Mouse (Mus musculus) cerebellum, adult 11-12 months (tissue): Measurements from ENCODE around the gene Kcnab1.

Experiments used
- DNase-seq: peaks from one replicate; pipeline ENCODE4 v3.0.0; 2022

The Kcnab1 gene

DNA sequence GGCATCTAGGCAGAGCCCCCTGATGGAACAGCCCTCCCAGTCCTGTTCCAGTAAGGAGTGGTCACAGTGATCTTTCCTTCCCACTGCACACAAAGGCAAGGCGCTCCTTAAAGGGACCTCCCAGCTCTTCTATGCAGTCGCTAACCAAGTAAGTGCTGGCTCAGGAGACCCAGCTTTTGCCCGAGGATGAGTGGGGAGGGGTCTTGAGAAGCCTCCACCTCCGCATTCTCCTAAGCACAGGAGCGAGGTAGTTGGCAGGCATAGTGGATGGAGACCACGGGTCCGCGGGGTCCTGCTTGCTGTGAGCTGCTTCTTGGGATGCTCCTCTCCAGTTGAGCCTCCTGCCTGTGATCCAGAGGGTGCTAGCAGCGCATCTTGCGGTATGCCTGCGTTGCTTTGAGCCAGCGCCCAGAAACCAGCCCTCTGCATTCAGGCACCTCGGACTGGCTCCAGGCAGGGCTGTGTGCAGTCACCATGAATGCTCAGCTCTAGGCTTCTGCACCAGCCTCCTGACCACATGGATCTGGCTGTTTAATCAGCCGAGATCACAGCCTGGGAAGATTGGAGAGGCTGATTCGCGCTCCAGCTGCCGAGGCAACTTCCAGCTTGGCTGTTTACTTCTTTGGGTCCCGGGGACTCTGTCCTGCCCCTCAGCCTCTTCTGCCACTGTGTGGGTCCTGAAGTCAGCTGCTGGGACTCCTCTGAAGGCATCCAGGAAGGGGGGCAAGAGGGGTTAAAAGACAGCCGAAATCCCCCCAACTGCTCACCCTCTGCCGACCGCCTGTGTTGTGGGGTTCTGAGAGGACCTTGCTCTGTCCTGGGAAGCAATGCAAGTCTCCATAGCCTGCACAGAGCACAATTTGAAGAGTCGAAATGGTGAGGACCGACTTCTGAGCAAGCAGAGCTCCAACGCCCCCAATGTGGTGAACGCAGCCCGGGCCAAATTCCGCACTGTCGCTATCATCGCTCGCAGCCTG lies at the start of gene Kcnab1:
TSS of gene Kcnab1 (plus strand) at position 440 of the 977 bp plus-strand sequence.
- peak; percentile 72 for DNase-seq

DNA sequence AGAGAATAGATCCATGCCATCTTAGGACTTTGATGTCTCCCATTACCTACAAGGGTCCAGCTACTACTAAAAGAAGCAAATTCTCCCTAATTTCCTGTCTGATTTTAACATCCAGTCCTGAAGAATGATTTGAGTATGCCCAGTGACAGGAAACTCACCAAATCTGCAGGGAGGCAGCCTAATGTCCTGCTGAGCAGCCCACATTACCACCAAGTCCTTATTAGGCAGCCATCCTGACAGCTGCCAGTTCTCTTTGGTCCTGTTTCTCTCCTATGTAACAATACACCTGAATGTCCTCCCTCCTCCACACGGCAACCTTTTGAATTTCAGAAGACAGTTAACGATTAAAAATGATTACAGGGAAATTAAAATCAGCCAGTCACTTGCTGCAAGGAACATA lies 20.9 kb upstream of the Kcnab1 start:
- DNase-seq: no peak

GRCm38 (mm10) chr3:65104117-65104516 lies 5.1 kb upstream of the Kcnab1 start:
- DNase-seq: no peak

- no peak for DNase-seq
Measured at GRCm38 (mm10) chr3:65110190-65110589, 1.0 kb downstream of the Kcnab1 start.

DNA sequence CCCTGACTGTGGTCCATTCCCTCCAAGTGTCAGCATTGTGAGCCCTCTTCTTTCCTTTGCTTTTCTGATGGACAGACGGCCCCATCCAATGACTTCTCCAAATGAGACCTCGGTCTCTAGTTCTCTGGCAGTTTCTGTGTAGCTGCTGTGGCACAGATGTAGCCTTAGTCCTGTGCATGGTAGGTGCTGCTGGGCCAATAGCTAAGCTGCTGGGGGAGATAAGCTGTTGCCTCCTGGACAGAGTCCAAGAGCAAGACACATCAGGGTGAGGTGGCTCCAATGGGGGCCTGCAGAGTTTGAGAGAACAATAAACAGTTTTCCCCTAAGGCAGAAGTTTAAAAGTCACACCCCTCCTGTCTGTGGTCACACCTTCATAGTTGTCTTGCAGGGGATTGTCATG lies 2.0 kb downstream of the Kcnab1 start:
- no peak for DNase-seq

DNA sequence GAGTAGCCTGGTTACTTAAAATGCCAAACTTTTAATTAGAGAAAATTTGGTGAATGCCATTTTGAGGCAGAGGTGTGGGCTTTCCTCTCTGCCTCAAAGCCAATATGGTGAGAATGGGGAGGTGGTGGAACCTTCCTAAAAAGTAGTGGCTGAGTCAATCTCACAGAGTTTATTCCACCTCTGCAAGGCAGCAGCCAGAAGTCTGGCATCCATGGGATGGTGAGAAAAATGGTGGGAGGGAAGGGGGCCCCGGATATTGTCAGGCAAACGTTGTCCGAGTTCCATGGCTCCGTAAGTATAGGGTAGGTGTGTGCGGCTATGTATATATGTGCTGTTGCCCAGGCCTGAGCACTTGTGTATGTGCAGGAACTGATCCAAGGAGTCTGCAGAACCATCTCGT lies 6.0 kb downstream of the Kcnab1 start:
- DNase-seq: no peak

GRCm38 (mm10) chr3:65116958-65117357 lies 7.8 kb downstream of the Kcnab1 start:
- DNase-seq: peak; percentile 55

- DNase-seq: peak; percentile 21
Measured at GRCm38 (mm10) chr3:65117365-65117764, 8.2 kb downstream of the Kcnab1 start.

DNA sequence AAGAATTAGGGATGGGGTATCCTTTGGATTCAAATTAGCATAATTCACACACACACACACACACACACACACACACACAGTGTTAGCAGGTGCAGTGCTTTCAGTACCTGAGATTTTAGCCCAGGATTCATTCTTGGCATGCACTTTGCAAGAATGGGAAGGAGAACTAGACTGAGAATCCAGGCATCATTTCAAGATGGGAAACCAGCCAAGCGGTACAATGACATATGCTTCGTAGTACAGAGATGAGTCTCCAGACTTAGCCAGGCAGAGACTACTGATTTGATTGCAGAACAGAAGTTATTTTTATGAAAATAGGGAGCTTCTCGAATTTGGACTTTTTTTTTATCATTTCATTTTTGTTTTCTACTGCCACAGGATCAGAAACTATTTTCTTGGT lies 15.8 kb downstream of the Kcnab1 start:
- DNase-seq: peak; percentile 87

DNA sequence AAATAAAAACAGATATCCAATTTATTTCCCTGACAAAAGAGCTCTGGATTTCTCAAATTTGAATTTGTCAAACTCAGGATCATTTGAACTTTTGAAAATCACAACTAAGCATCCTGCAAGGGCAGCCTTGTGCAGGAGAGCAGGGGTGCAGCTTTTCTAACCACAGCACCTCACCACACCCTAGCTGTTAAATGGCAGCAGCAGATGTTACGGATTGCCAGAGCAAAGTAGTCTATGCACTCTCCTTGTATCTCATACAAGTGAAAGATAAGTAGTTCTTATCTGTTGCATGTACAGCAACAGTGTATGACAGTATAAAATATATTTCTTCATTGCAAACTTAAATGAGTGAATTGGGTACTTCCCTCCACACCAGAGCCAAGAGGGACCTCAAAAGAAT lies 20.4 kb downstream of the Kcnab1 start:
- DNase-seq: no peak

GRCm38 (mm10) chr3:65134931-65135330 lies 25.7 kb downstream of the Kcnab1 start:
- no peak for DNase-seq

DNA sequence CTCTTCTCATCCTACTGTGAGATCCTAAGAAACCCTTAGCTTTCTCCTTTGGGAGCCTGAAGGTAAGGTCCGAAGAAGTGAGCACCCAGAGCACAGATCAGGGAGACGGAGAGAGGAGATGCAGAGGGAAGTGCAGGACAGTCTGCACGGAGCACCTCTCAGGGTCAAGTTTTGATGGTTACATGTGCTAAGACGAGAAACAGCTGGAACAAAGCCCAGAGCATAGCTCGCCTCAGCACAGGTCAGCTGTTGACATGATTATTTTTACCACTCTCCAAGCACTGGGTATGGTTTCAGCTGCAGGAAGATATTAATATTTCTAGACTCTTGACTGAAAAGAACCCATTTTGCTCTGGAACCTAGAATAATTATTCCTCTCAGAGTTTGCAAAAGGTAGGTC lies 27.7 kb downstream of the Kcnab1 start:
- no peak for DNase-seq

GRCm38 (mm10) chr3:65138739-65139138 lies 29.6 kb downstream of the Kcnab1 start:
- no peak for DNase-seq

- DNase-seq: no peak
Measured at GRCm38 (mm10) chr3:65145152-65145551, 36.0 kb downstream of the Kcnab1 start.

- no peak for DNase-seq
Measured at GRCm38 (mm10) chr3:65151808-65152207, 42.6 kb downstream of the Kcnab1 start.

DNA sequence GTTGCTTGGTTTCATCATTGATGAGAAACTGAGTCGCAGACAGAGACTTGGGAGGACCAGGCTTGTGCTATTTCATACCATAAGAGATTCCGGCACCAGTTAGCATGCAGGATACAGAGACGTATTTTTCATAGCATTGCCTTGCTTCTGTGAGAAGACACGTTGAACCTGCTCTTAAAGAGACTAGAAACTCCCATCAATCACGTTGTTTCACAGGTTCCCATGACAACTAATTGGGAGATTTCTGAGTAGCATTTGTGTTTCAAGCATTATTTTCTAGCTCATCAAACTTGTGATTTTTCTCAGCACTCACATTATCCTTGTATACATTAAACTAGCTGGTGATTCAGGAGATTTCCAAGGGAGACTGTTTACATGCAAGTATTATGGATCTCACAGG lies 63.8 kb downstream of the Kcnab1 start:
- DNase-seq: no peak

- DNase-seq: peak; percentile 54
Measured at GRCm38 (mm10) chr3:65174564-65174963, 65.4 kb downstream of the Kcnab1 start.

- DNase-seq: peak; percentile 18
Measured at GRCm38 (mm10) chr3:65175819-65176218, 66.6 kb downstream of the Kcnab1 start.

DNA sequence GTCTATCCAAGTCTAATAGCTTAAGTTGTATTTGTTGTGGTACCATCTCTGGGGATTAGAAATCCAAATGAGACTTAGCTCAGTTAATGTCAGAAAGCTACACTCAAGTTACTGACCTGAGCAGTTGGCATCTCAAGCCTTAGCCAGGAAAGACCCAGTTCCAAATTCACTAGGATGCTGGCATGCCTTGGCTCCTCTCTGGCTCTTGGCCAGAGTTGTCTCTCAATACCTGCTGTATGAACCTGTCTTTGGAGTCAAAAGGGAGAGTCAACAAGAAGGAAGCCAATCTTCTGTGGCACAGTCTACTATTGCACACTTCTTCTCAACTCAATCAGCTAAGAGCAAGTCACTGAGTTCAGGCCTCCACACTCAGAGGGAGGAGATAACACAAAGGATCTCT lies 67.7 kb downstream of the Kcnab1 start:
- peak; percentile 15 for DNase-seq

- no peak for DNase-seq
Measured at GRCm38 (mm10) chr3:65187833-65188698, 78.9 kb downstream of the Kcnab1 start.

- no peak for DNase-seq
Measured at GRCm38 (mm10) chr3:65200611-65201010, 91.4 kb downstream of the Kcnab1 start.

DNA sequence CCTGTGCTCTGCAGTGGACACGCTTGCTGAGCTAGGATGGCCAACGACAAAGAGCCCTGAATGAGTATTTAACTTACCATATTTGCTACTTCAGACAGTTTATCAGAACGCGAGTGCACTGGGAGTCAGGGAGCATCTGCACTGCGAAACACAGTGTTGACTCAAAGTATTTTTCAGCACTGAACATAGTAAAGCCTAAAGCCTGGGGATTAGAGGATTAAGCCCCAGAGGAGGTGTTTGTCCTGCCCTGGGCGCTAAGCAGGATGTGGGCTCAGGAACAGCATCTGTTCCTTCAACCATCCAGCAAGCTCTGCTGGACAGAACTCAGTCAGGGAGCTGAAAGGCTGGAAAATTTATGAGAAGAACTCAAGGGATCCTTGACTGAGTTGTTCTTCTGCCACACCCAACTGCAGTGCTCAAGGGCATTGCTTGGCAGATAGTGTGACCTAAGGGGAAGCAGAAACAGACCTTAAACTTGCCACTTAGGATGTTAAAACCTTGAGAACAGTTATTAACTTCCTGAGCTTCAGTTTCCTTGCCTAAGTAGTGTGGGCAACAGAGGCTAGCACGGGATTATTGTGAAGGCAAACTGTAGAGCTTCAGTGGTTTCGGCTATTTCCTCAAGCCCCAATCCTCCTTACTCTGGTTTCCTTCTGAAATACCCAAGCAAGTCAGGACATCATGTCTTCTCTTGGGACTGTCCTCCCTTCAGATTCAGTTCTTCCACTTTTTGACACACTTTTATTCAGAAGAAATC lies 94.4 kb downstream of the Kcnab1 start:
- DNase-seq: no peak
